Mouse (Mus musculus): Measurements from ENCODE around the gene 1110065P20Rik.
A peak's percentile ranks its signal among the peaks of the same experiment; 100 is the strongest.

1110065P20Rik gene

DNA sequence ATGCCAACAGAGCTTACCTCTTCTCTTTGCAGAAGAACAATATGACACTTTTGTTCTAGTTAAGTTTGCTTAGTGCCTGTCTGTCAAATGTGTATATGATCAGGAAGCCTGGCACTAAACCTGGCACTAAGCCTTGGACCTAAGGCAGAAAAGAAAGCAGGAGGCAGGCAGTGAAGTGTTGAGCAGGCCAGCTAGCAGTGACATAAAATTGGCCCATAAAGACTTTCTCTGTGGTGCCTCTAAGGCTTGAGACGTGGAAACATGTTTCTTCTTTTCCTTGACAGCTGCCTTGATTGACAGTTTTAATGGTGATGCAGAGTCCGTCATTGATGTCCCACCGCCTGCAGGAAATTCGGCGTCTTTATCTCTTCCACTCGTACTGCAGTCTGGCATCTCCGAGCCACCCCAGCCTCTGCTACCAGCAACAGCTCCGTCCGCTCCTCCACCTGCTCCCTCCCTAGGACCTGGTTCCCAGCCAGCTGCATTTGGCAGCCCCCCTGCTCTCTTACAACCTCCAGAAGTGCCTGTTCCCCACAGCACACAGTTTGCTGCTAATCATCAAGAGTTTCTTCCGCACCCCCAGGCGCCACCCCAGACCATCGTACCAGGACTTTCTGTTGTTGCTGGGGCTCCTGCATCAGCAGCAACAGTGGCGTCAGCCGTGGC is 12.8 kb downstream of the 1110065P20Rik start:
- no peak for DNase-seq

DNA sequence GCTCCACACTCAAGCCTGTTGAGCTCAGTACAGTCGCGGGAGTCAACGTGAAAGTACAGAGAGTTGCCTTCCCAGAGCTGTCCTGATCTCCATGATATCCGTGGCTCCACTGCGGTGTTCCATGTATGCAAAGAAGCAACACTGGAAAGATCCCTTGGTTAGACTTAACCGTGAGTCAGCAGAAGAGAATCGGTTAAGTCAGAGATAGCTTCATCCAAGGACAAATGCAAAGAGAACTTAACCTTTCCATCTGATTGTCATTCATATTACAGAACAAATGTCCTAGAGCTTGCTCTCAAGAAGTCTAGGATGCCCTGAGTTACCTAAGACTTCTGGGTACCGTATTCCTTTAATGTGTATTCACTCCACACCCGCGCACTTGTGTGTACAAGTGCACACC is 18.2 kb downstream of the 1110065P20Rik start:
- DNase-seq: no peak

GRCm38 (mm10) chr4:124829671-124830070 is 21.3 kb downstream of the 1110065P20Rik start:
- no peak for DNase-seq

GRCm38 (mm10) chr4:124825371-124825965 is 25.5 kb downstream of the 1110065P20Rik start:
- no peak for DNase-seq

DNA sequence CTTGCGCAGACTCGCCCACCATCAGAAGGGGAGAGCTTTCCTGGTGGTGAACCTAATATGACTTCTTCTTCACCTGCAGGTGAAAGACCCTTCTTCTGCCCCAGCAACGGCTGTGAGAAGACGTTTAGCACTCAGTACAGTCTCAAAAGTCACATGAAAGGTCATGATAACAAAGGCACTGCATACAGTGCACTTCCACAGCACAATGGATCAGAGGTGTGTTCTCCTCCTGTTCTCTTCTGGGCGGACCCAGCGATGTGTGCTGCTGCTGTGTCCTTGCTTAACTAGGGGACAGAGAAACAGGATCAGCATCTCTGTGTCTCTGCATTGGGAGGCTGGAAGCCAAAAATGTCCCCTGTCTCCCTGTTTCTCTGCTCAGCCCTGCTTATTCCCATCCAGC is 26.0 kb downstream of the 1110065P20Rik start:
- DNase-seq: no peak

GRCm38 (mm10) chr4:124818832-124819231 is 32.2 kb downstream of the 1110065P20Rik start:
- DNase-seq: no peak

- DNase-seq: no peak
Measured at GRCm38 (mm10) chr4:124817803-124818202, 33.2 kb downstream of the 1110065P20Rik start.

DNA sequence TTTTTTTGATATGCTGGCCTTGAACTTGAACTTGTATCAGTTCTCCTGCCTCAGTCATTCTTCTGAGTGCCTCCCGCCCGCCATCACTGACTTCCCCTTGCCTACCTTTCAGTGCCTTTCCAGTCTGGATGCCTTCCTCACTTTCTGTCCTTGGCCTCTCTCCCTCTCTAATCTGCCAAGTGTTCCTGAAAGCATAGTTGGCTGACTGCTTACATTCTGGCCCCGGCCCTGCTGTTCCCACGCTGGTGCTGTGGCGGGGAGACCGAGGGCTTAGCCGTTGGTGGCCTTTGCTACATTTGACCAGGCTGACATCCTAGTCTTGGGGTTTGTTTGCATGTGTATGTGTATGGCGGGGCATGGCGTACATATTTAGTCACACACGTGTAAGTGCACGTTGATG is 35.1 kb downstream of the 1110065P20Rik start:
- no peak for DNase-seq

DNA sequence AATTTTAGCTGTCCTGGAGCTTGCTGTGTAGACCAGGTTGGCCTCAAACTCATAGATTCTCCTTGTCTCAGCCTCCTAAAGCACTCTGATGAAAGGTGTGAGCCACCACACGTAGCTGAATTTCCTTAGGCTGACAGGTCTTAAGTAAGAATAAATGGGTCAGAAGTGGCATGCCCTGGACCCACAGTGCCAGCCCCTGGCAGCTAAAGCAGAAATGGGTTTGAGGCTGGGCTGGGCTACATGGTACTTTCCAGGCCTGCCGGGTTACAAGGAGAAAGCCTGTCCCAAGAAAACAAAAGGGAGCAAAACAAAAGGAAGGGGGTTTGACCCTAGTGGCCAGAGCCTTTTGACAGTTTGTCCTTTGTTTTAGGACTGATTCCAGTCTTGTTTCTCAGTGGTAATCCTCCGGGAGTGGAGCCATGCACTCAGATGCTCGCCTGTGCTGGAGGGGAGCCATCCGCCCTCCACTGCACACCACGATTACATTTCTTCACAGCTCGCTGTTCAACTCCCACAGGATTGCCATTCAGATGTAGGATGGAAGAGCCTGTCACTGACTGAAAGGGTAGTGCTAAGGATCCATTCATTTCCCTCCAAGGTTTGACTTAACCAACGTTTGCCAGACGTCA is 39.5 kb downstream of the 1110065P20Rik start:
- DNase-seq: peak; percentile 52

DNA sequence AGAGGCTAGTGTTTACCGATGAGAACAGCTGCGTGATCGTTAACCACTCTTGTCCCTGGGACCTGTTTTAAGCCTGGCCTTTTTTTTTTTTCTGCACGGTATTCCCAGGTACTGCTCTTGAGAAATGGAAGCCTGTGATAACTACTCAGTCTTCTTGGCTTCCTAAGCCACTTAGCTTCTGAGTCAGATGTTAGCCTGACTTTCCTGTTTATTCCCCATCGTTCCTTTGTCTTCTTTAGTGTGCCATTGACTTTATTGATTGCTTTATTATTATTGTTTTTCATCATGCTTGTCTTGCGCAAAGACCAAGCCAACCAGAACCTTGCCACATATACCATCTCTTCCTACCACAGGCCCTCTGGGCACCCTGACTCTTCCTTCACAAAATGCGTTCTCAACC is 40.9 kb downstream of the 1110065P20Rik start:
- no peak for DNase-seq

GRCm38 (mm10) chr4:124809136-124809883 is 41.7 kb downstream of the 1110065P20Rik start:
- no peak for DNase-seq

DNA sequence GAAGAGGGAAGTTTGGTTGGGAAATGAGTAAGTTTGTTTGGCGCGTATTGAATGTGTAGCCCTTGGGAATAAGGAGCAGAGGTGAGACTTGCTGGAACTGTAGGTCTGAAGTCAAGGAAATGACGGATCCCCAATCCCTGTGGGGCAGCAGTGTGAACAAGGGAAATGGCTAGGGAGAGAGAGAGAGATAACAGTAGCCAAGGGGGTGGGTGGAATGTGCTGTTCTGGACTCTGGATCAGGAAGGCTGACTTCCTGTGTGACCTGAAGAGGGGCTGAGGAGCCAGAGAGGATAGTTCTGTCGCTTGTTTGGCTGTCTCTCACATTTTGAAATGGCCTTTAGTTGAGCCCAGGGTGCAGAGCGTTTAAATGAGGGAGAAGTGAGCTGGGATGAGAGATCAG is 42.5 kb downstream of the 1110065P20Rik start:
- no peak for DNase-seq

GRCm38 (mm10) chr4:124803406-124803805 is 47.6 kb downstream of the 1110065P20Rik start:
- DNase-seq: no peak

DNA sequence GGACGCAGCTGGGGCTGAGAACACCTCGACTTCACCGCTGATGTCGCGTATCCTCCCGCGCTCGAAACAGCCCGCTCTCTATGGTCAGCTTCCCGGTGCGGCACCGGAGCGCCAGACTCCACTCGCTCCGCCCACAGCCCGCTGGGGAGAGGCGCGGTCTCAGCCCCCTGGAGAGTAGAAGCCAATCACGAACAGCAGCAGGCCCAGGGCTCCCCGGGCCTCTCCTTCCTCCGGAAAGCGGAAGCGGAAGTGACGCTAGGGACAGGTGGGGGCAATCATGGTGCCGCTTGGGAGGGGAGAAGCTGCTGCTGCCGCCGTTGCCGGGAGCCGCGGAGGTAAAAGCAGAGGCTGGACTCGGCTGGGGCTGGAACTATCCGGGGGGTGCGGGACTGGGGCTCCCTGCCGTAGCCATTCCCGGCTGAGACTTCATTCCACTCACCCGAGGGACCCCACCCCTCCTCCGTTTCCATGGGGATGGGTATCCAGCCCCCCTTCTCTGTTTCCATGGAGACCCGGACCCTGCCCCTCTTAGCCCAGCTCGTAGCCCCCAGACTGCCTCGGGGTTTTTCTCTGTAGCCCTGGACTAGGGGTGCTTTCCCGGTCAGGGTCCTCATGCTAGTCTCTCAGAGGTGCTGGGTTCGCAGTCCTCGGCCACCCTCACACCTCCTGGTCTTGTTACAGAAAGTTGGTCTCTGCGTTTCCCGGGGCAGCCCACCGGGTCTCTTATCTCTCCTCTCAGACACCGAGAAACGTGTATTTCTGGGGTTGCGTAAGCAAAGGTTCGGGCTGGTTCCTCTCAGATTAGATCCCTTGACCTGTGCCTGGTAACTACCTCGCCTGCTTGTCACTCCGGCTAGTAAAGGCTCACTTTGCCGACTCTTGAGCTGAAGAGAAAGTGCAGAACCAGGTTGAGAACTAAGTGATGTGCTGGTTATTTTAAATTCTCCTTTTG is 48.4 kb downstream of the 1110065P20Rik start:
- DNase-seq: peak; percentile 94

GRCm38 (mm10) chr4:124801552-124802308 is 49.3 kb downstream of the 1110065P20Rik start, which contains the start of gene Mtf1:
Gene Mtf1, plus strand, starts transcription at chr4:124802104.
- peak; percentile 97 for DNase-seq

Data from right cerebral cortex, postnatal 14 days (tissue).